Mouse (Mus musculus) forelimb bud, embryonic 11.5 days (tissue): ENCODE measurements around the gene Fen1.

ENCODE experiments used
- DNase-seq: peaks from one replicate; pipeline ENCODE4 v3.0.0-alpha.2; 2012; ENCODE audit warnings: low read depth, low spot score

Gene Fen1

GRCm38 (mm10) chr19:10216101-10216500, 12.1 kb upstream of the Fen1 start:
- no peak for DNase-seq

- DNase-seq: no peak
Observed at GRCm38 (mm10) chr19:10213796-10214471, 10.0 kb upstream of the Fen1 start.

- no peak for DNase-seq
Observed at GRCm38 (mm10) chr19:10210885-10211284, 6.9 kb upstream of the Fen1 start.

GRCm38 (mm10) chr19:10208851-10209250, 4.9 kb upstream of the Fen1 start:
- DNase-seq: no peak

GRCm38 (mm10) chr19:10205051-10205450, 1.1 kb upstream of the Fen1 start:
- DNase-seq: no peak

GRCm38 (mm10) chr19:10204616-10205001, 640 bp upstream of the Fen1 start:
- DNase-seq: peak; percentile 46

- DNase-seq: no peak
Observed at GRCm38 (mm10) chr19:10203146-10203847, 672 bp downstream of the Fen1 start.

GRCm38 (mm10) chr19:10198723-10199122, 5.2 kb downstream of the Fen1 start:
- peak; percentile 86 for DNase-seq

- no peak for DNase-seq
Observed at GRCm38 (mm10) chr19:10198286-10198685, 5.7 kb downstream of the Fen1 start.

GRCm38 (mm10) chr19:10197130-10197529, 6.8 kb downstream of the Fen1 start:
- no peak for DNase-seq

- no peak for DNase-seq
Observed at GRCm38 (mm10) chr19:10195252-10195651, 8.7 kb downstream of the Fen1 start.

GRCm38 (mm10) chr19:10194337-10194736, 9.6 kb downstream of the Fen1 start:
- DNase-seq: no peak

GRCm38 (mm10) chr19:10191326-10191725, 12.6 kb downstream of the Fen1 start:
- DNase-seq: no peak

GRCm38 (mm10) chr19:10190796-10191195, 13.2 kb downstream of the Fen1 start:
- DNase-seq: peak; percentile 72

GRCm38 (mm10) chr19:10189940-10190339, 14.0 kb downstream of the Fen1 start:
- no peak for DNase-seq

- no peak for DNase-seq
Observed at GRCm38 (mm10) chr19:10189022-10189421, 14.9 kb downstream of the Fen1 start.

- DNase-seq: no peak
Observed at GRCm38 (mm10) chr19:10188281-10188811, 15.6 kb downstream of the Fen1 start.

GRCm38 (mm10) chr19:10186569-10186968, 17.4 kb downstream of the Fen1 start:
- no peak for DNase-seq

GRCm38 (mm10) chr19:10185876-10186275, 18.1 kb downstream of the Fen1 start:
- no peak for DNase-seq

GRCm38 (mm10) chr19:10184096-10184495, 19.9 kb downstream of the Fen1 start:
- peak; percentile 51 for DNase-seq

- peak; percentile 68 for DNase-seq
Observed at GRCm38 (mm10) chr19:10183299-10183983, 20.5 kb downstream of the Fen1 start.

- DNase-seq: peak; percentile 95
Observed at GRCm38 (mm10) chr19:10182670-10183298, 21.2 kb downstream of the Fen1 start, which contains the start of gene Fads1. TSS of gene Fads1 (plus strand) at chr19:10182888.
